Mouse (Mus musculus) limb, embryonic 12.5 days (tissue): ENCODE measurements around the gene Eef1b2. TPM values are rescaled to one million over a fixed set of nuclear protein-coding genes. Genes with fewer than 3 reads are reported as not detected.

Source experiments
- ATAC-seq: fragments of 200-750 bp; cut with Nextera tagmentation; 2 replicates; pipeline ENCODE4 v1.8.0; 2017; ENCODE audit warnings: low read depth, moderate TSS enrichment; ENCODE audit not compliant: insufficient number of reproducible peaks, insufficient read depth, low FRiP score, low TSS enrichment
- H3K27ac ChIP-seq: fragments of 300-500 bp; sonication (generic); 2 replicates; pipeline ENCODE4 v1.5.1; 2016; ENCODE audit warnings: mild to moderate bottlenecking, moderate library complexity
- H3K27me3 ChIP-seq: fragments of 300-500 bp; sonication (generic); 2 replicates; pipeline ENCODE4 v1.6.1; 2016; ENCODE audit warnings: mild to moderate bottlenecking, moderate library complexity
- H3K36me3 ChIP-seq: fragments of 300-500 bp; sonication (generic); 2 replicates; pipeline ENCODE4 v1.6.1; 2016; ENCODE audit warnings: mild to moderate bottlenecking, moderate library complexity
- H3K4me1 ChIP-seq: fragments of 300-500 bp; sonication (generic); replicated peaks from 2 replicates; pipeline ENCODE4 v1.6.1; 2016
- H3K4me2 ChIP-seq: fragments of 300-500 bp; sonication (generic); 2 replicates; pipeline ENCODE4 v1.6.1; 2016; ENCODE audit warnings: mild to moderate bottlenecking, moderate library complexity
- H3K4me3 ChIP-seq: fragments of 300-500 bp; sonication (generic); replicated peaks from 2 replicates; pipeline ENCODE4 v1.5.1; 2016; ENCODE audit warnings: mild to moderate bottlenecking
- H3K9ac ChIP-seq: fragments of 300-500 bp; sonication (generic); replicated peaks from 2 replicates; pipeline ENCODE4 v1.6.1; 2016; ENCODE audit warnings: mild to moderate bottlenecking, moderate library complexity
- H3K9me3 ChIP-seq: fragments of 300-500 bp; sonication (generic); 2 replicates; pipeline ENCODE4 v1.6.1; 2016; ENCODE audit warnings: mild to moderate bottlenecking, moderate library complexity
- WGBS: fragments of 180-500 bp; shearing (Covaris S2); methylation state at CpG from one replicate; pipeline ENCODE4 v1.1.7; 2016; 5-methylcytosine and 5-hydroxymethylcytosine counted together
- polyA plus RNA-seq: library from polyadenylated mRNA; unstranded; fragments of >200 nt; fragmentation: Nextera tagmentation; extraction: Ambion mirVana; gene quantifications from 2 replicates; pipeline ENCODE4 v1.2.1, GENCODE M21; 2016

The Eef1b2 gene
- polyA plus RNA-seq, 1 experiment from 2014 or later, result 528 TPM

- no peak overlapping the region for H3K9ac ChIP-seq
- ATAC-seq, result no peak
- no peaks in the 10 kb centered on the region for H3K36me3 ChIP-seq
- no peak overlapping the region for H3K4me2 ChIP-seq
- no peaks in the 10 kb centered on the region for H3K9me3 ChIP-seq
- H3K4me3 ChIP-seq, result no peak overlapping the region
- 88% methylated on average over 11 of the region's 11 CpGs for WGBS
- H3K27ac ChIP-seq, result no peak overlapping the region
- no peaks in the 10 kb centered on the region for H3K4me1 ChIP-seq
- 0 out of 2 replicates have a peak, but pooled peaks cover 3% of the 10 kb centered on the region for H3K27me3 ChIP-seq
Observed at GRCm38 (mm10) chr1:63192306-63193065, 15.9 kb downstream of the Eef1b2 start.

- H3K27me3 ChIP-seq, result 0 out of 2 replicates have a peak, but pooled peaks cover 8% of the 10 kb centered on the region
- no peak overlapping the region for H3K27ac ChIP-seq
- H3K4me1 ChIP-seq, result no peaks in the 10 kb centered on the region
- ATAC-seq, result no peak
- H3K9me3 ChIP-seq, result peaks cover 7% of the 10 kb centered on the region; the same call in 1 of the 2 replicates
- H3K4me3 ChIP-seq, result no peak overlapping the region
- WGBS, result 62% methylated on average over 5 of the region's 5 CpGs
- H3K4me2 ChIP-seq, result no peak overlapping the region
- no peaks in the 10 kb centered on the region for H3K36me3 ChIP-seq
- H3K9ac ChIP-seq, result no peak overlapping the region
Observed at GRCm38 (mm10) chr1:63195848-63196512, 19.4 kb downstream of the Eef1b2 start.

- Histone ChIP-seq H3K9me3 (peaks cover 7% of the 10 kb centered on the region; the same call in 1 of the 2 replicates), H3K27me3 (peaks cover 28% of the 10 kb centered on the region), H3K36me3 (no peaks in the 10 kb centered on the region), H3K9ac (no peak overlapping the region), H3K4me3 (no peak overlapping the region), H3K4me1 (peaks cover 11% of the 10 kb centered on the region), H3K27ac (no peak overlapping the region), H3K4me2 (no peak overlapping the region)
- WGBS, result 85% methylated on average over 6 of the region's 6 CpGs
- no peak for ATAC-seq
Observed at GRCm38 (mm10) chr1:63199387-63199786, 22.8 kb downstream of the Eef1b2 start.

GRCm38 (mm10) chr1:63200322-63200721, 23.7 kb downstream of the Eef1b2 start:
- no peak overlapping the region for H3K4me3 ChIP-seq
- H3K9ac ChIP-seq, result no peak overlapping the region
- no peaks in the 10 kb centered on the region for H3K36me3 ChIP-seq
- no peak overlapping the region for H3K27ac ChIP-seq
- whole genome bisulfite sequencing, result 96% methylated on average over 18 of the region's 18 CpGs
- H3K4me2 ChIP-seq, result no peak overlapping the region
- H3K27me3 ChIP-seq, result peaks cover 35% of the 10 kb centered on the region
- ATAC-seq, result no peak
- H3K9me3 ChIP-seq, result peaks cover 7% of the 10 kb centered on the region; the same call in 1 of the 2 replicates
- H3K4me1 ChIP-seq, result peaks cover 14% of the 10 kb centered on the region

GRCm38 (mm10) chr1:63201672-63202071, 25.0 kb downstream of the Eef1b2 start:
- Histone ChIP-seq H3K27me3 (peaks cover 37% of the 10 kb centered on the region), H3K9me3 (peaks cover 7% of the 10 kb centered on the region; the same call in 1 of the 2 replicates), H3K27ac (no peak overlapping the region), H3K4me1 (peaks cover 14% of the 10 kb centered on the region), H3K4me2 (no peak overlapping the region), H3K9ac (no peak overlapping the region), H3K36me3 (no peaks in the 10 kb centered on the region), H3K4me3 (no peak overlapping the region)
- ATAC-seq, result no peak
- 73% methylated on average over 1 of the region's 1 CpGs for WGBS

- no peak overlapping the region for H3K4me2 ChIP-seq
- no peak overlapping the region for H3K9ac ChIP-seq
Observed at GRCm38 (mm10) chr1:63203471-63203870, 26.8 kb downstream of the Eef1b2 start.

GRCm38 (mm10) chr1:63203950-63204659, 27.5 kb downstream of the Eef1b2 start:
- 14% methylated on average over 7 of the region's 7 CpGs for WGBS
- H3K9ac ChIP-seq, result no peak overlapping the region
- H3K4me2 ChIP-seq, result no peak overlapping the region
- peaks cover 14% of the 10 kb centered on the region for H3K4me1 ChIP-seq
- peaks cover 47% of the 10 kb centered on the region for H3K27me3 ChIP-seq
- H3K9me3 ChIP-seq, result peaks cover 7% of the 10 kb centered on the region; the same call in 1 of the 2 replicates
- H3K4me3 ChIP-seq, result no peak overlapping the region
- peak; percentile 31; the same call in 1 of the 2 replicates for ATAC-seq
- no peaks in the 10 kb centered on the region for H3K36me3 ChIP-seq
- H3K27ac ChIP-seq, result no peak overlapping the region

More at GRCm38 (mm10) chr1:63203471-63203870, 26.8 kb downstream of the Eef1b2 start:
- Histone ChIP-seq H3K27me3 (peaks cover 44% of the 10 kb centered on the region), H3K27ac (no peak overlapping the region), H3K4me3 (no peak overlapping the region), H3K9me3 (peaks cover 7% of the 10 kb centered on the region; the same call in 1 of the 2 replicates), H3K4me1 (peaks cover 14% of the 10 kb centered on the region), H3K36me3 (no peaks in the 10 kb centered on the region)
- 45% methylated on average over 1 of the region's 1 CpGs for WGBS
- ATAC-seq, result no peak

- Histone ChIP-seq H3K9me3 (peaks cover 6% of the 10 kb centered on the region; the same call in 1 of the 2 replicates), H3K4me1 (peaks cover 14% of the 10 kb centered on the region), H3K27ac (no peak overlapping the region), H3K4me2 (no peak overlapping the region), H3K27me3 (peaks cover 47% of the 10 kb centered on the region), H3K9ac (no peak overlapping the region), H3K36me3 (no peaks in the 10 kb centered on the region), H3K4me3 (no peak overlapping the region)
- 30% methylated on average over 7 of the region's 7 CpGs for WGBS
- ATAC-seq, result no peak
Observed at GRCm38 (mm10) chr1:63204660-63205394, 28.2 kb downstream of the Eef1b2 start.

GRCm38 (mm10) chr1:63207607-63208006, 31.0 kb downstream of the Eef1b2 start:
- WGBS, result 84% methylated on average over 3 of the region's 3 CpGs
- no peak for ATAC-seq

GRCm38 (mm10) chr1:63209861-63210529, 33.4 kb downstream of the Eef1b2 start:
- peaks cover 33% of the 10 kb centered on the region for H3K27me3 ChIP-seq

More at GRCm38 (mm10) chr1:63207607-63208006, 31.0 kb downstream of the Eef1b2 start:
- no peaks in the 10 kb centered on the region for H3K9me3 ChIP-seq
- H3K4me3 ChIP-seq, result no peak overlapping the region
- H3K4me2 ChIP-seq, result no peak overlapping the region
- H3K27ac ChIP-seq, result no peak overlapping the region
- H3K9ac ChIP-seq, result no peak overlapping the region
- peaks cover 41% of the 10 kb centered on the region for H3K27me3 ChIP-seq
- no peaks in the 10 kb centered on the region for H3K36me3 ChIP-seq
- peaks cover 14% of the 10 kb centered on the region for H3K4me1 ChIP-seq

More at GRCm38 (mm10) chr1:63209861-63210529, 33.4 kb downstream of the Eef1b2 start:
- H3K4me2 ChIP-seq, result no peak overlapping the region
- H3K27ac ChIP-seq, result no peak overlapping the region
- no peaks in the 10 kb centered on the region for H3K36me3 ChIP-seq
- ATAC-seq, result no peak
- 26% methylated on average over 6 of the region's 6 CpGs for WGBS
- H3K4me1 ChIP-seq, result peaks cover 16% of the 10 kb centered on the region
- no peak overlapping the region for H3K4me3 ChIP-seq
- no peak overlapping the region for H3K9ac ChIP-seq
- no peaks in the 10 kb centered on the region for H3K9me3 ChIP-seq
